Mouse (Mus musculus) erythroblast, embryonic 14.5 days (primary cell): ENCODE measurements around the gene Nrbf2. TPM values are rescaled to one million over a fixed set of nuclear protein-coding genes. Genes with fewer than 3 reads are reported as not detected.
A peak's percentile ranks its signal among the peaks of the same experiment; 100 is the strongest.

ENCODE experiments used
- H3K27me3 ChIP-seq: 2 replicates; pipeline ENCODE4 v1.6.1; 2012; ENCODE audit warnings: inconsistent platforms; ENCODE audit not compliant: control insufficient read depth
- H3K36me3 ChIP-seq: 2 replicates; pipeline ENCODE4 v1.6.1; 2012; ENCODE audit warnings: mild to moderate bottlenecking, inconsistent platforms; ENCODE audit not compliant: control insufficient read depth
- H3K4me1 ChIP-seq: 2 replicates; pipeline ENCODE4 v1.6.1; 2012; ENCODE audit warnings: inconsistent platforms; ENCODE audit not compliant: control insufficient read depth
- H3K4me3 ChIP-seq: replicated peaks from 2 replicates; pipeline ENCODE3; 2012; ENCODE audit warnings: moderate library complexity, mild to moderate bottlenecking, inconsistent platforms
- H3K9me3 ChIP-seq: 2 replicates; pipeline ENCODE4 v1.6.1; 2012; ENCODE audit warnings: low read length, inconsistent platforms, mixed read lengths; ENCODE audit not compliant: control insufficient read depth
- GATA1 ChIP-seq: IDR thresholded peaks from 2 replicates; pipeline ENCODE4 v1.6.1; 2012; ENCODE audit warnings: low read length, inconsistent platforms, mixed read lengths
- TAL1 ChIP-seq: IDR thresholded peaks from 3 replicates; pipeline ENCODE4 v1.6.1; 2012; ENCODE audit warnings: low read length, inconsistent platforms, mixed read lengths
- polyA plus RNA-seq: library from polyadenylated mRNA; stranded (reverse); fragments of >175 nt; gene quantifications from 2 replicates; pipeline ENCODE4 v1.2.3, GENCODE M21; 2012

The Nrbf2 gene
- polyA plus RNA-seq, 1 experiment, result 2.3 TPM

DNA sequence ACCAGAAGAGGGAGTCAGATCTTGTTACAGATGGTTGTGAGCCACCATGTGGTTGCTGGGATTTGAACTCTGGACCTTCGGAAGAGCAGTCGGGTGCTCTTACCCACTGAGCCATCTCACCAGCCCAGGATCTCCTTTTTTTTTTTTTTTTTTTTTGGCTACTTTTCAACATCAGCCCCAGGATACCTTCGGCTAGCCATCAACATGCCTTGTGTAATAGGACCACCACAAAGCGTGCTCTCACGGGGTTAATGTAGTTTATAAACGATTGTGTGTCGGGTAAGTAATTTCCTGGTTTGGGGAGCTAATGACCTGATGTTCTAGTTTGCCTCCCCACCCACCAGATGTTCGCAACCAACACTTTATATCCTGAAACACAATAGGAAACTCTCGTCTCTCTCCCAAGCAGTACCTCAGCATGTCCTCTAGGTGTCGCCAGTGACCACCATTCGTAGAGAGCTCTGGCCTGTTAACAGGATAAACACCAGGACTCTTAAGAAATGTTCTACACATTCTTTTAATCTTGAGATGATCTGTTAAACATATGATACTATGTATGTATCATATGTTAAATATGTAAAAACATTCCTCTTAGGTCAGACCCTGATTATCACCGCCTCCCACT lies 29.8 kb upstream of the Nrbf2 start:
- Histone ChIP-seq H3K9me3 (no peaks in the 10 kb centered on the region), H3K36me3 (no peaks in the 10 kb centered on the region), H3K4me3 (no peak overlapping the region), H3K4me1 (peaks cover 12% of the 10 kb centered on the region), H3K27me3 (peaks cover 14% of the 10 kb centered on the region)
- no peak for TF ChIP-seq GATA1
- no peak for TF ChIP-seq TAL1

GRCm38 (mm10) chr10:67312456-67312855 lies 27.4 kb upstream of the Nrbf2 start:
- TF ChIP-seq TAL1, result no peak
- no peak for TF ChIP-seq GATA1
- Histone ChIP-seq H3K4me1 (peaks cover 2% of the 10 kb centered on the region), H3K27me3 (peaks cover 2% of the 10 kb centered on the region; the same call in 1 of the 2 replicates), H3K9me3 (no peaks in the 10 kb centered on the region), H3K4me3 (no peak overlapping the region), H3K36me3 (no peaks in the 10 kb centered on the region)

DNA sequence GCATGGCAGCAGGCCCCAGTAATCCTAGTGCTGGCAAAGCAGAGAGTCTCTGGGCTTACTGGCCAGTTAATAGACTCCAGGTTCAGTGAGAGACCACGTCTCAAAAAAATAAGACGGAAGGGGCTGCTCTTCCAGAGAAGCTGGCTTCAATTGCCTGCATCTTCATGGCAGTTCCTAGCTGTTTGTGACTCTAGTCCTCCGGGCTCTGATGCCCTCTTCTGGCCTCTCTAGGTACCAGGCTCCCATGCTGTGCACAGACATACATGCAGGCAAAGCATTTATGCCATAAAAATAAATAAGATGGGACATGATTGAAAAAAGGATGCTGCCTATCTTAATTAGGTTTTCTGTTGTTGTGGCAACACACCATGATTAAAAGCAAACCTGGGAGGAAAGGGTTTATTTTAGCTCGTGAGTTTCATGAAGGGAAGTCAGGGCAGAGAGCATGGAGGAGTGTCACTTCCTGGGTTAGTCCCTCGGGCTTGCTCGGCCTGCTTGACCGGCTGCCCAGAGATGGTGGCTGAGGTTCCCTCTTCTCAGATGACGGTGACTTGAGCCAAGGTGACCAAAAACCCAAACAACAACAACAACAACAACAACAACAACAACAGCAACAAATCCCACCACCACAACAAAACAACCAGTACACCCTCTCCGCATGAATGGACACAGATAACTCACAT lies 26.3 kb upstream of the Nrbf2 start:
- H3K36me3 ChIP-seq, result no peaks in the 10 kb centered on the region
- H3K4me3 ChIP-seq, result no peak overlapping the region
- no peak for TF ChIP-seq TAL1
- no peak for TF ChIP-seq GATA1
- peaks cover 2% of the 10 kb centered on the region for H3K4me1 ChIP-seq
- no peaks in the 10 kb centered on the region for H3K27me3 ChIP-seq
- H3K9me3 ChIP-seq, result no peaks in the 10 kb centered on the region

GRCm38 (mm10) chr10:67309483-67310138 lies 24.5 kb upstream of the Nrbf2 start:
- H3K4me3 ChIP-seq, result no peak overlapping the region
- H3K4me1 ChIP-seq, result peaks cover 2% of the 10 kb centered on the region
- TF ChIP-seq GATA1 (no peak), TAL1 (no peak)
- H3K9me3 ChIP-seq, result no peaks in the 10 kb centered on the region
- no peaks in the 10 kb centered on the region for H3K36me3 ChIP-seq
- no peaks in the 10 kb centered on the region for H3K27me3 ChIP-seq

- TF ChIP-seq GATA1, result no peak
- no peak for TF ChIP-seq TAL1
Observed at GRCm38 (mm10) chr10:67302340-67302739, 17.2 kb upstream of the Nrbf2 start.

DNA sequence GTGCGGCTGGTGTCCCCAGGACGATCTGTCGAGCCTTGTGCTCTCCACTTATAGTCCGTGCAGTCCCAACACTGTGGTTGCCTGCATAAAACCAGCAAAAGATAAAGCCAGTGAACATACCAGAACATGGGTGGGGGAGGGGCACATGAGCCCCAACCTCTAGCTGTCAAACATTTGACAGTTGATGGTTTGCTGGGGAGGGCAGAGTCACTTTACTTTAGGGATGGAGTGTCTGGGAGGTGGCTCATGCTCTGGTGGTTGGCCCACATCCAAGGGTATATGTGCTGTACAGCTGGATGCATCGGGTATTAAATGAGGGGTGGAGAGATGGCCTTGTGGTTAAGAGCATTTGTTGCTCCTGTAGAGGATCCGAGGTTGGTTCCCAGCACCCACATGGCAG lies 15.9 kb upstream of the Nrbf2 start:
- TF ChIP-seq TAL1 (no peak), GATA1 (no peak)
- H3K4me1 ChIP-seq, result peaks cover 34% of the 10 kb centered on the region
- H3K27me3 ChIP-seq, result no peaks in the 10 kb centered on the region
- no peak overlapping the region for H3K4me3 ChIP-seq
- H3K9me3 ChIP-seq, result no peaks in the 10 kb centered on the region
- H3K36me3 ChIP-seq, result peaks cover 2% of the 10 kb centered on the region; the same call in 1 of the 2 replicates

More at GRCm38 (mm10) chr10:67302340-67302739, 17.2 kb upstream of the Nrbf2 start:
- Histone ChIP-seq H3K27me3 (no peaks in the 10 kb centered on the region), H3K4me1 (peaks cover 22% of the 10 kb centered on the region), H3K36me3 (peaks cover 2% of the 10 kb centered on the region; the same call in 1 of the 2 replicates), H3K4me3 (no peak overlapping the region), H3K9me3 (no peaks in the 10 kb centered on the region)

DNA sequence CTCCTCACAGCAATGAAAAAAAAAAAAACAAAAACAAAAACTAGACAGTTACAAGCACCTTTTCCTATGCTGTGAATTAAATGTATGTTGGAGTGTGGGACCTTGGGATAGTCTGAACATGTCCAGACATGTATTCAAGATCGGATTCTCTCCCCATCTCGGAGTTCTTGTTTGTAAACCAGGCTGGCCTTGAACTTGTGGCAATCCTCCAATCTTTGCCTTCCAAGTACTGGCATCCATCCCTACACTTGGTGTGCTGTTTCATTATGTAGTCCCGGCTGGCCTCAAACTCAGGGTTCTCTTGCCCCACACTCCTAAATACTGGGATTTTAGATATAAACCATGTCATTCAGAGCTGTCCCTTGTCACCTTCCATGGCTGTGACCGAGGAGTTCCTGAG lies 14.2 kb upstream of the Nrbf2 start:
- H3K4me3 ChIP-seq, result no peak overlapping the region
- H3K36me3 ChIP-seq, result peaks cover 2% of the 10 kb centered on the region; the same call in 1 of the 2 replicates
- H3K27me3 ChIP-seq, result no peaks in the 10 kb centered on the region
- no peaks in the 10 kb centered on the region for H3K9me3 ChIP-seq
- TF ChIP-seq GATA1, result no peak
- no peak for TF ChIP-seq TAL1
- peaks cover 47% of the 10 kb centered on the region for H3K4me1 ChIP-seq

GRCm38 (mm10) chr10:67298856-67299255 lies 13.8 kb upstream of the Nrbf2 start:
- H3K27me3 ChIP-seq, result no peaks in the 10 kb centered on the region
- H3K4me3 ChIP-seq, result no peak overlapping the region
- peaks cover 48% of the 10 kb centered on the region for H3K4me1 ChIP-seq

GRCm38 (mm10) chr10:67297175-67297855 lies 12.2 kb upstream of the Nrbf2 start:
- Histone ChIP-seq H3K36me3 (no peaks in the 10 kb centered on the region), H3K4me3 (peak overlapping the region; percentile 56), H3K27me3 (no peaks in the 10 kb centered on the region), H3K4me1 (peaks cover 48% of the 10 kb centered on the region), H3K9me3 (no peaks in the 10 kb centered on the region)
- TF ChIP-seq TAL1, result no peak
- no peak for TF ChIP-seq GATA1

More at GRCm38 (mm10) chr10:67298856-67299255, 13.8 kb upstream of the Nrbf2 start:
- Histone ChIP-seq H3K9me3 (no peaks in the 10 kb centered on the region), H3K36me3 (no peaks in the 10 kb centered on the region)
- TF ChIP-seq GATA1 (no peak), TAL1 (no peak)
